Mouse (Mus musculus) retina, postnatal 1 day (tissue): ENCODE results near the gene Adgra1.

Source experiments
- DNase-seq: peaks from one replicate; pipeline ENCODE4 v3.0.0-alpha.2; 2012

Gene Adgra1

GRCm38 (mm10) chr7:139909469-139909868 lies 75.5 kb downstream of the Adgra1 start:
- no peak for DNase-seq

DNA sequence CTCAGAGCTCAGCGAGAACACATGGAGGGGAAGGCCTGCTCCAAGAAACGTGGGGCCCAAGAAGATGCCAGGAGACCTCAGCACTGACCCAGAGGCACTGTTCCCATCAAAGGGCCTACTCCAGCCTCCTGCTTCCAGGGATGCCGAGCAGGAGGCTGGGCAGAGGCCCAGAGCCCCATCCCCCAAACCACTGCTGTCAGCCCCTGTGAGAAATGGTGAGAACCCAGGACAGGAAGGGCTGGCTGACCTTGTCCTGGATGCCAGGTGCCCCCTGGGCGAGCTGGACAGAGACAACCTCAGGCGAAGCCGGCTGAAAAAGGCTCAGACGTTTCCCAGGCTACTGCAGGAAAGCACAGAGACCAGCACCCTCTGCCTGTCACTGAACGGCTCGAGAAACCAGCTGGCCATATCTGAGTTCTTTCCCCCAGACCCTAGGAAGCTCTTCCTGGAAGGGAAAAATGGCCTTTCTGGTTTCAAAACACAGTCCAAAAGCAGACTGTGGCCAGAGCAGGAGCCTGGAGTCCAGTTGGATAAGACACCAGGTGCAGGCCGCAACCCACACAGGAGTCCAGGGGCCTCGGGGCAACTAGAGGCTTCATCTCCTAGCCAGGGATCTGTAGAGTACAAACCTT lies 76.3 kb downstream of the Adgra1 start:
- no peak for DNase-seq

GRCm38 (mm10) chr7:139914141-139915047 lies 80.4 kb downstream of the Adgra1 start:
- peak; percentile 74 for DNase-seq

DNA sequence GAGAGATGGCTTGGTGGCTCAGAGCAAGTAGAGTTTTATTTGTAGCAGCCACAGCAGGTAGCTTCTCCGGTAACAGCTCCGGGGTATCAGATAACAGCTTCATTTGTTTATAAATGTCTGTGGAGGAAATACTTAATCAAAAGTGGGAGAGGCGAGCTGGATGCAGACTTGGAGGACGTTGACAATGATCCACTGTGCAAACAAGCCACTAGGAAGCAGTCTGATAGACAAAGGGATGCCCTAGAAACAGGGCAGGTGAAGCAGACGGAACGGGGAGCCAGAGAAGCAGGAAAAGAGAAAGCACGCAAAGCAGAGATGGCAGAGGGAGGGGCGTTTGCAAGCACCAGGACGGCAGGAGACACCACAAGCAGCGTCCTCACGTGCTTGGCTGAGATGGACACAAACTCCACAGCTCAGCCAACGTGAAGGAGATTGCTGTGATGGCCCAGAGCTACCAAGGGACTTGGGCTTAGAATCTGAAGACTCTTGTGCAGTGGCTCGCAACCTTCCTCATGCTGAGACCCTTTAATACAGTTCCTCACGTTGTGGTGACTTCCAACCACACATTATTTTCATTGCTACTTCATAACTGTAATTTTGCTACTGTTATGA lies 81.8 kb downstream of the Adgra1 start:
- peak; percentile 38 for DNase-seq

GRCm38 (mm10) chr7:139916345-139916744 lies 82.4 kb downstream of the Adgra1 start:
- peak; percentile 41 for DNase-seq

DNA sequence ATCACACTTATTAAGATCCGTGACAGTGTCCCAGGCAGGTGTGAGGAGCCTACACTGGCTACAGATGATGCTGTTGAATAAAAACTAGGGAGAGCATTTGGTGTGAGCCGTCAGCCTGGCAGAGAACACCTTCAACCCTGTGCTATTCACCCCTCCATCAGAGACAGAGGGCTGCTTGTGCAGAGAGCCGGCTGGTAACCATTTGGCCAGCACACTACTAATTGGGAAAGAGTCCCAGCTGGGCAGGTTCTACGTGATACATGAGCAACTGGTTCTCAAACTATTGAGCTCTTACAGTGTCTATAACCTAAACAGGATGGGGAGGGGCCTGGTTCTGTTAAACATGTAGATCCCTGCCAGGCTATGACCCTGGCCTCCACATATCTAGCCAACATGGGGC lies 84.3 kb downstream of the Adgra1 start:
- DNase-seq: no peak
